Mouse (Mus musculus): ENCODE data around the gene Mndal.
A peak's percentile ranks its signal among the peaks of the same experiment; 100 is the strongest.
"Not testable (repeated sequence)": the region's sequence is repeated elsewhere in the genome, so short reads cannot be mapped to it uniquely, and the experiment has no call there.

Gene Mndal

DNA sequence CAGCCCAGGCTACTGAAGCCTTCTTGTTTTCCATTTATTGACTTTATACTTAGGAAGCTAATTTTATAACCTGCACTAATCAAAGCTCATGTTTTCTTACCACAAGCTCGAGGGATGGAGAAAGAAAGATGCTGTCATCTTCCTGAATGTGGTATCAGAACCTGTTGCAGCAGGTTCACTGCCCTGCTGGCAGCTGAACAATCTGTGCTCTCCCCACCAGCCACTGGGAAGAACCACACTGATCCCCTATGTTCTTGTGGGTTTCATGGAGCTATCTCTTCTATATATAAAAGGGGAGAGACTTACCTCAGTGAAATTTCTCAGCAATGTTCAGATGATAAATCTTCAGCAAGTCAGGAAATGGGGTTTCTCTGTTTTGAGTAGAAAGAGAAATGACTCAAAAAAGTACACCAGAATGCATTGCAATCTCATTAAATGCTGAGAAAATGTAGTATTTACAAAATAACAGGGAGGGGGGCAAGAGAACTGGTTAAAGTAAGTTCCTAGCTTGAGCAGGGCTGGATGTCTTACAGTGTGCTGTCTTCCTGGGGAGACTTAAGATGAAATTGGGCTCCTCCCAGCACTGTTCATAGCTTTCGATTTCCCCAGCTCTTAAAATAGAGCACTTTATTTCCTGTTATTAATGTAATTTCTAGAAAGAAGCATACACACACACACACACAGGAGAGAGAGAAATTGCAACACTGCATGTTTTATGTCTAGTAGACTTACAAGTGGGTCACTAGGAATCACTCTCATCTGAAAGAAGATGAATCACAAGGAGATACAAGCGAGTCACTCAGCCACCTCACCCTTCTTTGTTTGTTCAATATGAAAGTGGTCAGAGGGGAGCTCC is at the start of gene Mndal, which contains the start of gene Ifi203:
TSS of gene Mndal (minus strand) at position 568 of the 856 bp plus-strand sequence.
TSS of gene Ifi203 (minus strand) at position 749 of the 856 bp plus-strand sequence.
- DNase-seq: not testable (repeated sequence)

DNA sequence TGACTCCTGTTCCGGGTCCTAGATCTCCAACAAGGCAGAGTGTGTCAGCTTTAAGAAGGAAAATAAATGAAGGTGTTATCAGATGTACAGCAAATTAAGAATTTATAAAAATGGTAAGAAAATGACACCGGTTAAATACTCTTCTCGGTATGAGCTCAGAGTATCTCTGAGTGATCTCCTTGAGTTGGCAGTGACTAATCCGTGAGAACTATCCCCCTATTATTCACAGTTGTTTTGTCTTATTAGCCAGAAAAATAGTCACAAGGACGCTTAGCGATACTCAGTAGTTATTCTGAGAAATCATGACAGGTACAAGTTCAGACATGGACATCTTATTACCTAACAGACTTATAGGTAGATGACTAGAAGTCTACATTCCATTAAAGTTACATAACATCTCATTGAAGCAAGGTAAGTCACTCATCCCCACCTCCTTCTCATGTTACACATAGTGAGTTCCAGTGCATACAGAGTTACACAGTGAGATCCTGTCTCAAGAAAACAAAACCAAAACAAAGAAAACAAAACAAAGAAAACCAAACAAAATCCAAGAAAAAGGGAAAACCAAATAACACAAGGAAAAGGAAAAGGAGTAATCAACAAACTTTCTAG is 40.5 kb upstream of the Mndal start, which contains the start of gene Ifi202b:
TSS of gene Ifi202b (minus strand) at position 51 of the 612 bp plus-strand sequence.
- DNase-seq: not testable (repeated sequence)

DNA sequence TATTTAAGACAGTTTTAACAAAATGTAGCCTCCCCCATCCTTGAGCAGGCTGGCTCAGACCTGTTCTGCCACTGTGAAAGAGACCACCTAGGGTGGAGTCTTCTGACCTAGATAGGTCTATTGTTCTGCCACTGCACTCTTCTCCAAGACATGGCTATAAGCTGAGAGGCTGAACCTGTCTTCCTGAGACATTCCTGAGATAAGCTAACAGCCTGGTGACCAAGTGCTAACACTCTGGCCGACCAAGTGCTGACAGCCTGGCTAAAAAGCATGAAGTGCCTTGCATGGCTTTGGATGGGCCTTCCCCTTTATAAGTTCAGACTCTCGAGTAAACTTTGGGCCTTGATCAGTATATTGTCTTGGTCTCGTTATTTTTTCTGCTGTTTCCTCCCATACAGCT is 38.7 kb upstream of the Mndal start:
- not testable (repeated sequence) for DNase-seq

DNA sequence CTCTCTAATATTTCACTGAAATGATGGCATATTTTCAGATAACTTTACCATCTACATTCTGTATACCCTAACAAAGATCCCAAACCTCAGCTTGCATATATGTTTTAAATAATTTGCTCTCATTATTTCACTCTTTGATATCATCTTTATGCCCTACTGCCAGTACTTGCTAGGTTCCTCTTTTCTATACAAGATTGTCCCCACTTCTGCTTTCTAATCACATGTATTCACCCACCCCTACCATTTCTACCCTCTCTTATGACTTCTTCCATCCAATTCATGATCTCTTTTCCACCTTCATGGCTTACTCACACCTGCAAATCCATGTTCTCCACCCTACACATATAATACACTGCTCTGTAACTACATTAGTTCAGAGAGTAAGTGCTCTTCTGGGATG is 35.3 kb upstream of the Mndal start:
- DNase-seq: no peak

GRCm38 (mm10) chr1:173973111-173973510 is 30.8 kb upstream of the Mndal start:
- no peak for DNase-seq

- DNase-seq: not testable (repeated sequence)
Measured at GRCm38 (mm10) chr1:173961491-173961890, 19.2 kb upstream of the Mndal start.

DNA sequence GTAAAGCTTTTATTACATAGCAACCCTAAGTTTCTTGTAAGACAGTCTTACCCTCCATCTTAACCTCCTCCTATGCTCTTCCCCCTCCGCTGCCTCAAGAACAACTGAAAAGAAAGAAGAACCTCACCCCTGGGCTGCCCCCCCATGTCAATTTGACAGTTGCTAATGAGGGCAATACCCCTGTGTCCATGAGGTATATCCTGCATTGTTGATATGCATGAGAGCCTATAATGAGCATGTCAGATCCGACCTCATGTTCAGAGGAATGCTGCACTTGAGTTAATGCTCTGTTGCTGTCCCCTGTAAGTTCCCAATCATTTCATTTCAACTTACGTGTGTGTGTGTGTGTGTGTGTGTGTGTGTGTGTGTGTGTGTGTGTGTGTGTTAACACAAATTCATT is 17.7 kb upstream of the Mndal start:
- DNase-seq: not testable (repeated sequence)

- DNase-seq: not testable (repeated sequence)
Measured at GRCm38 (mm10) chr1:173955839-173956527, 13.7 kb upstream of the Mndal start.

DNA sequence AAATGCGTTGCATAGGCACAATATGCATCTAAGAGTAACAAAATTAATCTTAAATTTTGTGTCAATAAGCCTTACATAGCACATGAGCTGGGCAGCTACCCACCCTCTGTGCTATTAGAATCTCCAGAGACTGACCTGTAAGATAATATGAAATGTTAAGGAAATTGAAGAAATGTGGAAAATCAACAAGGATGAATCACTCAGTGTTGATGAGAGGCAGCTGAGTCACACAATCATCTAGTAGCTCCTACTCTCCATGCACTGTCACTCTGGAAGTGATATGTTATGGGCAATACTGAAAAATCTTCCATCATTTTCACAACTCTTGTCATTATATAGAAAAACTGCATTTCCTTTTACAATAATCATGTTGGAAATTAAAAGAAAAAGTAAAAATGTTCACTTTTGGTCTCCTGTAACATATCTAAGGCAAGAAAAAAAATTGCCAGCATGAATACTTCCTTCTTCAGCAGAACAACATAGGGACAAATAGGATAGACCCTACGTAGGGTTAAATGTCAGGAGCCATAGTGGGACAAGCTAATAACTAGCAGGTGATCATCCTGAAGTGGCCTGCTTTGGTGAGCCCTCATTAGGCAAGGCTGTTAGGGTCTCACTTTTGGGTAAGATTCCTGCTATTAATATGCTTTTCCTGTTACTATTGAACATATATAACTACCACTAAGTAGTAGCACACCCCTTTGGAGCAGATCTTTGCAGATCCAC is 12.9 kb upstream of the Mndal start:
- no peak for DNase-seq

GRCm38 (mm10) chr1:173953563-173953962 is 11.3 kb upstream of the Mndal start:
- DNase-seq: no peak

- not testable (repeated sequence) for DNase-seq
Measured at GRCm38 (mm10) chr1:173949044-173949443, 6.8 kb upstream of the Mndal start.

DNA sequence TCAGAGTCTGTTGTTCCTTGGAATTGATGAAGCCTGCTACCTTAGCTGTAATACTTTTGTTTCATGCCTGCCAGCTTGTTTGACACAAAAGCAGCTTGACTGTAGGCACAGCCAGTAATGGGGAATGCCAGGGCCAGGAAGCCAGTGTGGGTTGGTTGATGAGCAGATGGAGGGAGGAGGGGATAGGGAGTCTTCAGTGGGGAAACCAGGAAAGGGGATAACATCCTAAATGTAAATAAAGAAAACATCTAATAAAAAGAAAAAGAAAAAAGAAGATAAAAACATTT is 432 bp upstream of the Mndal start:
- not testable (repeated sequence) for DNase-seq

- DNase-seq: not testable (repeated sequence)
Measured at GRCm38 (mm10) chr1:173941522-173941921, 769 bp downstream of the Mndal start.

GRCm38 (mm10) chr1:173919279-173919678 is 23.0 kb downstream of the Mndal start:
- DNase-seq: not testable (repeated sequence)

GRCm38 (mm10) chr1:173914559-173914958 is 27.7 kb downstream of the Mndal start:
- no peak for DNase-seq

GRCm38 (mm10) chr1:173913256-173913791 is 29.0 kb downstream of the Mndal start:
- DNase-seq: not testable (repeated sequence)

DNA sequence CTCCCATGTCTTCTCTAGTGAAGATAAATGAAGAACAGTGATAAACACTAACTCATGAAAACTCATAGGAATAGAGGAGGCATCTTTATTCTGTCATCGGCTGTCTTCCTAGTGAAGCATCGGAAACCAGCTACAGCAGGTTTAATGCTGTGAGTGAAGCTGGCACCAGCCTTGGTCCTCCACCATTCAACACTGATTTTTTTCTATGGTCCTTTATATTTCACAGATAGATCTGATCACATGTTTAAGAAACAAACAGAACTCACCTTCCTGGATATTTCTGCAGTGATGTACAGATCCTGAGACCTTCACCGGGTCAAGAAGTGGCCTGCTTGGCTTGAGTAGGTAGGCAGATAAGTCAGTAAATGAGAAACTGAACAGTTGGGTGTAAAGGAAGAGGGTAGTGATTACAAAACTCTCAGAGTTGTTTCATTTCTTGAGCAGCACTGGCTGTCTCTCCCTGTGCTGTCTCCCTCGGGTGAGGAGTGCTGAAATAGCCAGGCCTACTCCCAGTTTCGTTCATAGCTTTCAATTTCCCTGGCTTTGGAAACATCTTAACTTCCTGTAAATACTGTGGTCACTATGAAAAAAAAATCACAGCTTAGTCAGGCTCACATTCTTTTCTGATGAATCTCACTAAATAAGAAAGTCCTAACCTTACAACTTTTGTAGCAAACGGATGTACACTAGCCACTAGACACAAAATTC is 29.6 kb downstream of the Mndal start, which contains the start of gene Ifi211:
TSS of gene Ifi211 (minus strand) at position 499 of the 708 bp plus-strand sequence.
- peak; percentile 7 for DNase-seq

GRCm38 (mm10) chr1:173911808-173912464 is 30.4 kb downstream of the Mndal start:
- DNase-seq: no peak

GRCm38 (mm10) chr1:173908390-173908789 is 33.9 kb downstream of the Mndal start:
- not testable (repeated sequence) for DNase-seq

DNA sequence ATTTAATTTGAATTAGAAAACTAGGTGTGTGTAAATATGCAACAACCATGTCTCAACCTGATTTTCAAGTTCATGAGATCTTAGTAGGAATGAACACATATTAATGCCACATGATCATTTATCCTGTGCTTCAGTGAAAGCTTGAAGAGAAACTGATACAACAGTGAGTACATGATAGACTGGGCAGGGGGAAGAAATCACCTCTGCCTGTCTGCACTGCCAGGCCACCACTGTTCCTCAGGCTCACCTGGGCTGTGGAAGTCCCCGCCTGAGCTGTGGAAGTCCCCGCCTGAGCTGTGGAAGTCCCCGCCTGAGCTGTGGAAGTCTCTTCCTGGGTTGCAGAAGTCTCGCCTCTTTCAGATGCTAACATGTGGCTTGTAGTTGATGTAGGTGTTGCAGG is 36.4 kb downstream of the Mndal start:
- DNase-seq: not testable (repeated sequence)

- not testable (repeated sequence) for DNase-seq
Measured at GRCm38 (mm10) chr1:173889741-173890140, 52.5 kb downstream of the Mndal start.

All from kidney, postnatal 14 days (tissue).